Mouse (Mus musculus): ENCODE measurements at regions not wholly inside any gene's neighbourhood (a gene's known extent, or its start where the extent isn't known, plus 50 kb on each side); places are given as distances from the start of the nearest gene placed in this dataset.

GRCm38 (mm10) chr6:28184781-28185180 lies 49.8 kb upstream of the Grm8 start:
- TF ChIP-seq POLR2A (IDR thresholded peaks at IDR 0.05; ENCODE audit: borderline replicate concordance, insufficient read depth, low read length) (no peak), CTCF (IDR thresholded peaks at IDR 0.05; ENCODE audit: borderline replicate concordance, insufficient read depth, low read depth, low read length) (no peak)
- Histone ChIP-seq H3K27me3 (ENCODE audit: control insufficient read depth, insufficient read depth, low read length) (no peaks in the 10 kb centered on the region), H3K4me3 (replicated peaks; ENCODE audit: insufficient read depth, low read depth, low read length) (no peak overlapping the region), H3K4me1 (ENCODE audit: control insufficient read depth, insufficient read depth, low read length) (no peaks in the 10 kb centered on the region), H3K27ac (ENCODE audit: insufficient read depth, low read length) (no peak overlapping the region)
- 30% methylated on average over 5 of the region's 5 CpGs for WGBS
- DNase-seq: peak; percentile 13 to 40
